Mouse (Mus musculus) monocyte, adult 5-6 weeks (primary cell): ENCODE results near the gene Myrip. TPM values are rescaled to one million over a fixed set of nuclear protein-coding genes. Genes with fewer than 3 reads are reported as not detected.

Source experiments
- ATAC-seq: fragments of 153-309, 156-312 bp; replicated peaks from 2 replicates; pipeline ENCODE4 v1.8.0; 2017; ENCODE audit warnings: mild to moderate bottlenecking; ENCODE audit not compliant: low TSS enrichment, insufficient number of reproducible peaks, severe bottlenecking, poor library complexity, low FRiP score
- total RNA-seq: library from RNA; stranded (forward); fragments of 200-1000, 200-491, 200-594 nt; gene quantifications from 3 replicates; pipeline ENCODE4 v1.2.3, GENCODE M21; 2017

Gene Myrip
- total RNA-seq, 1 experiment from 2014 or later = not detected

DNA sequence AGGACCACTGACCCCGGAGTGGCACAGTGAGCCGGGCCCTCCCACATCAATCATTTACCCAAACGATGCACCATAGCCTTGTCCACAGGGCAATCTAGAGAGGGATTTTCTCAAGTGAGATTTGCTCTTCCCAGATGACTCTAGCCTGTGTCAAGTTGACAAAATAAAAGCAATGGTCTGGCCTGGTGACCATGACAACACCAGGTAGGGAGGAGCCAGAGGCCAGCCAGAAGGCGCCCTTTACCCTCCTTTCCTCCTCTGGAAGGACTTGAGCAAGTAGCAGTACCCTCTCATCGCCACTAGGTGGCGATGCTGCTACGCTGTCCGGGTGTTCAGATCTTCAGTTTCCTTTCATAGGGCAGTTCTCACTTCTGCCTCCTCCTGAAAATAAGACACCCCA is 132.4 kb downstream of the Myrip start:
- peak; percentile 76 for ATAC-seq

DNA sequence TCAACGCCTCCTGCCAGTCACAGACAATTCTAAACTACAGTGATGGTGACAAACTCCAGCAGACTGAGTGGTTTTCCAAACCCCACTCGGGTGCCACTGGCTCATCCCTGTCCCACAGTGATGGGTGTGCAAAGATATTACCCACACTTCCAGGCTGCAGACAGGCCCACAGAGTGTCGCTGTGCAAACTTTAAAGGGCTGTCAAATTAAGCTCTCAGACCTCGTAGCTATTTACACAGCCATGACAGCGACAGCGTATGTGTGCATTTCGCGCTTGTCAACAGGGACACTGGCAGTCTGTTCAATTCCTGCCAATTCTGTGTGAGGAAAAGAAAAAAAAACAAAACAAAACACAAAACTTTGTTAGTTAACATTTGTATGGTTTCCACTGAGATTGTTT is 134.5 kb downstream of the Myrip start:
- ATAC-seq = no peak

DNA sequence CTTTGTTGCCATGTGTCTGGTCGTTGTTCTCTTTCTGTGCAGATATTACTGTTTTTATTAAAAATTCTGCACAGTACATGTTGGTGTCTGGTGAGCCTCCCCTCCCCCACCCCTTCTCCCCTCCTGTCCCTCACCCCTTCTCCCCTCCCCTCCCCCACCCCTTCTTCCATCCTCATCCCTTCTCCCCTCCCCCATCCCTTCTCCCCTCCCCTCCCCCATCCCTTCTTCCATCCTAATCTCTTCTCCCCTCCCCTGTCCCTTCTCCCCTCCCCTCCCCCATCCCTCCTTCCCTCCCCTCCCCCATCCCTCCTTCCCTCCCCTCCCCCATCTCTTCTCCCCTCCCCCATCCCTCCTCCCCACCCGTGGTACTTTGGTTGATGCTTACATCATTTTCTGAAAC is 135.5 kb downstream of the Myrip start:
- no peak for ATAC-seq

DNA sequence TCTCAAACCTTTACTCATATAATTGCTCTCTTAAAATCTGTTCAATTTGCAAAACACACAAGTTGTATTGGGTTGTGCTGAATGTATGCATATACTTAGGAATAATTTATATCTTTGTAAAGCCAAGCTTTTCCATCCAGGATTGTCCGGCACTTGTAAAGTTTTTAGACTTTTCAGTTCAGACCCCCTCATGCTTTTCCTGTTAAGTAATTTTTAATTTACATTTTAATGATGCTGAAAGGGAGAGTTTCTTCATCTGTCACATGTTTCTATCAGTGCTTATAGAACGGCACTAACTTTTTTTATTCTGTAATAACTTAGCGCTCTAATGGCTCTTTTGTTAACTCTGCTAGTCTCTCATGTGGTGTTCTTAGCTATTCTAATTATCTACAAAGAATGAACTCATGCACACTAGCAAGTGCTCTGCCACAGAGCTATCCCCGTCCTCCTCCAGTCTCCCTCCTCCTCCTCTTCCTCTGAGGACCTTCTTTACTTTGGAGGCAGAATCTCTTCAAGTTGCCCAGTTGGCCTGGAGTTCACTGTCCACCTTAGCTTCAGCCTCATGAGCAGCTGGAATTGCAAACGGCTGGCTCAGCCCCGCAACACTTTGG is 136.1 kb downstream of the Myrip start:
- no peak for ATAC-seq

- ATAC-seq = no peak
These were observed 137.0 kb downstream of the Myrip start for GRCm38 (mm10) chr9:120438350-120438749.

GRCm38 (mm10) chr9:120438781-120439180 is 137.5 kb downstream of the Myrip start:
- no peak for ATAC-seq

GRCm38 (mm10) chr9:120444642-120445041 is 143.3 kb downstream of the Myrip start:
- ATAC-seq = no peak

DNA sequence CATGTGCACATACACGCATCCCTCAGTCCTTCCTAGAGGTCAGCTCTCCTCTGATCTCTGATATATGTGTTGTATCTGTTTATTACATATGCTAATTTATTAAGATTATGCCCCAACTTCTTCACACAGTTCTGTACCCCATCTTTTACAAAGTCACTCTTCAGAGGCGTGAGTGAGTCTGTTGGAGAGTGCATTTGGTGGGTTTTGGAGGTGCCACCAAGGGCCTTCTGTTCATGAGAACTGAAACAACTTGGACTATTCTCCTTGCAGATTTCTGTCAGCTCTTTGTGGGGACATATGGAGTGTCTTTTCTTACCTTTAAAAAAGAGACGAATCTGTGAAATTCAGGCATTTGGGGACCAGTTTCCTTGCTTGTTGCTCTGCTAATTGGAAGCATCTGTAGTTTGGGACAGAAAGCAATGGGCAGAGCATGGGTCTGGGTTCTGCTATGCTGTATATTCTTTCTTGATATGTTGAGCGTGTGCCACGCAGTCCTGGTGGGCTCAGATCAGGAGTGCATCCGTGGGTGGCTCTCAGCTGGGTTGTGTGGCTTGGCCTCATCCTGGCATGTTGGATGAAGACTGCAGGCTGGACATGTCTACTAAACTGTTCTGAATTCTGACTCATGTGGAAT is 148.5 kb downstream of the Myrip start:
- no peak for ATAC-seq

- ATAC-seq = no peak
These were observed 154.7 kb downstream of the Myrip start for GRCm38 (mm10) chr9:120455768-120456655.

GRCm38 (mm10) chr9:120470431-120470830 is 169.1 kb downstream of the Myrip start:
- ATAC-seq = no peak

- no peak for ATAC-seq
These were observed 180.3 kb downstream of the Myrip start for GRCm38 (mm10) chr9:120481644-120482043.

DNA sequence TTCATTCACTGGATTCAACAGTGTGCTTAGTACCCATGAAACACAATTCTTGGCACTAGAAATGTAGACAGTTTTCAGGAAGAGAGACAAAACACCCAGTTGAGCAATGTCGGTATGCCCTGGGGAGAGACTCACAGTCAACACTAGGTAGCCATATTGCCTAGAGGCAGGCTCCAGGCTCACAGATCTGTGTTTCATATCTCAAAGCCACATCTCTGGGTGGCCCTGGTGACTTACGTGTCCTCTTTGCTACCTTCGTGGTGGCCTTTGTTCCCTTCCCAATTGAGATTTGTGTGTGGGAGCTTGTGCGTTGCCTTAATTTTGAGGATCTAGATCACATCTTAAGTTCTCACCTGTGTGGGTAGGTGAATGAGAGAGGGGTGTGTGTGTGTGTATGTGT is 181.1 kb downstream of the Myrip start:
- no peak for ATAC-seq

GRCm38 (mm10) chr9:120483101-120483500 is 181.8 kb downstream of the Myrip start:
- no peak for ATAC-seq

GRCm38 (mm10) chr9:120487076-120487475 is 185.8 kb downstream of the Myrip start:
- no peak for ATAC-seq

GRCm38 (mm10) chr9:120491509-120491908 is 190.2 kb downstream of the Myrip start:
- no peak for ATAC-seq

GRCm38 (mm10) chr9:120492010-120492399 is 190.7 kb downstream of the Myrip start, which contains the start of gene Eif1b:
Gene Eif1b (plus strand): TSS chr9:120492232.
- no peak for ATAC-seq

DNA sequence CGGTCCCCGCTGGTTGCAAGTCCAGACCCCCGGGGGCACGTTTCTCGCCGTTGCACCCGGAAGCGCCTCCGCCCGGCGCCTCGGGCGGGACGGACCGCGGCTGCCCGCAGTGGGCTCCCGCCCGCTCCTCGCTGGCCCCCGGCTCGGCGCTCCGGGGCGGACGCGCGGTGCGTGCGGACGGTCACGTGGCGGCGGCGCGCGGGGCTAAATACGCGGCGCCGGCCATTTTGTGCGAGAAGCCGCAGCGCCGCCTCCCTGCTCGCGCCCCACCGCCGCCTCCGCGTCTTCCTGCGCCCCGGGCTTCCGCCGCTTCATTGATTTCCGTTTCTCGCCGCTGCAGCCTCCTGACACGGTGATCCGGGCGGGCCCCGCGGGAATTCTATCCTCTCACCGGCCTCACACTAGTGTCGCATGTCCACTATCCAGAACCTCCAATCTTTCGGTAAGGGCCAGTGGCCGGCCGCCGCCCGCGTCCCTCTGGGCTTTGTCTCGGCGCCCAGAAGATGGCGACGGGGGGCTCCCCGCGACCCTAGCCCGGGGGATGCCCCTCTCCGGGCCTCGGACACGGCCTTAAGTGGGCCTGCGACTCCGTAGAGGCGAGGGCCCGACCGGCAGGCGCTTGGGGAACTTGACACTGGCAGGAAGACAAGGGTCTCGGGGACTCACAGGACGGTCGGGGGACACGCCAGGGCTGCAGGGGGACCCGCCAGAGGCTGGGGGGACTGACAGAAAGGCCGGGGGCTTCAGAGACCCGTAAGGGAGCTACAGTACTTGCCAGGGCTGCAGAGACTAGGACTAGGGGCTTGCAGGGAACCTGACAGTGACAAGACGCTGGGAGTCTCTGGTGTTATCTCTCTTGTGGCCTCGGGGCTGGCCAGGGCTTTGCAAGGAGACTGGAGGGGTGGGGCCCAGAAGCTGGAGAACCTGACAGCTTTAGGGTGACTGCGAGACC is 191.4 kb downstream of the Myrip start:
- peak; percentile 16; the same call in 1 of the 2 replicates for ATAC-seq

DNA sequence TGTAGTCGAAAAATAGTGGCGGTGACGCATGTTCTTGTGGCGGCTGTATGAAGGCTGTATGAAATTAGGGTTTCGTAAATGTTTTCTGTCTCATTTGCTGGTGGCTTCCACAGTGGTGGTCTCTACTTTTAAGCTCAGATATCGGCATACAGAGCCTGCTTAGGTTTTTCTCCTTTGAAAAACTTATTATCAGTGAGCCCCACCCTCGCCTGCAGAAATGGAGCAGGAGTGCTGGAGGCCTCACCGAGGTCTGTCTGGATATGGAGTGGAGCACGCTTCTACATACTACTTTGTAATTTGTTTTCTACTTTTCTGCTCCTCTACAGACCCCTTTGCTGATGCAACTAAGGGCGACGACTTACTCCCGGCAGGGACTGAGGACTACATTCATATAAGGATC is 192.5 kb downstream of the Myrip start:
- ATAC-seq = no peak

DNA sequence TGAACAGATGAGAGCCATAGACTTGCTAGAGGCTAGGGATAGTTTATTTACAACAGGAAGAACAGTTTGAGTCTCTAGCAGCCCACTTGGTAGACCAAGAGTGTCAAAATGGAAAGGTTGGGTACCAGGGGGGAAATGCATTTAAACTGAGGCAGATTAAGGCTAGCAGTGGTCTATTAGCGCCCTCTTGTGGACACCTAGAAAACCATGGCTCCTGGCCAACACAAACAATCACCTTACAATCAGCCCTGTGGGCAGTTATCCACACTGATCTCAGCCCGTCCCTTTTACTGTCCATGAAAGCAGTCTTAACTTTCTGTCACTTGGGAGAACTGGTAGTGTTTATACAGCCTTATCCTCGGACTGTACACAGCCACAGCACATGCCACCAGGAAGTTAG is 195.4 kb downstream of the Myrip start:
- 0 out of 2 replicates have a peak, but pooled peaks have one; percentile 32 for ATAC-seq
